Mouse (Mus musculus) midbrain, embryonic 11.5 days (tissue): ENCODE measurements around the gene Cdkn1a. TPM values are rescaled to one million over a fixed set of nuclear protein-coding genes. Genes with fewer than 3 reads are reported as not detected.
"Not testable (repeated sequence)": the region's sequence is repeated elsewhere in the genome, so short reads cannot be mapped to it uniquely, and the experiment has no call there.

ENCODE experiments used
- ATAC-seq: fragments of 200-750 bp; cut with Nextera tagmentation; 2 replicates; pipeline ENCODE4 v1.8.0; 2017; ENCODE audit warnings: moderate TSS enrichment, moderate library complexity; ENCODE audit not compliant: low FRiP score
- DNase-seq: peaks from one replicate; pipeline ENCODE4 v3.0.0; 2015; ENCODE audit warnings: low spot score; ENCODE audit errors: missing footprints
- H3K27ac ChIP-seq: fragments of 300-500 bp; sonication (generic); 2 replicates; pipeline ENCODE4 v1.5.1; 2014; ENCODE audit warnings: low read depth, low read length
- H3K27me3 ChIP-seq: fragments of 300-500 bp; sonication (generic); 2 replicates; pipeline ENCODE4 v1.6.1; 2014; ENCODE audit warnings: mild to moderate bottlenecking, low read length, moderate library complexity, mixed read lengths; ENCODE audit not compliant: control insufficient read depth, insufficient read depth
- H3K36me3 ChIP-seq: fragments of 300-500 bp; sonication (generic); 2 replicates; pipeline ENCODE4 v1.6.1; 2014; ENCODE audit warnings: mild to moderate bottlenecking, low read length, moderate library complexity, mixed read lengths; ENCODE audit not compliant: control insufficient read depth, insufficient read depth
- H3K4me1 ChIP-seq: fragments of 300-500 bp; sonication (generic); 2 replicates; pipeline ENCODE4 v1.6.1; 2014; ENCODE audit warnings: low read length; ENCODE audit not compliant: control insufficient read depth, insufficient read depth
- H3K4me2 ChIP-seq: fragments of 300-500 bp; sonication (generic); 2 replicates; pipeline ENCODE4 v1.6.1; 2014; ENCODE audit warnings: mild to moderate bottlenecking, moderate library complexity
- H3K4me3 ChIP-seq: fragments of 300-500 bp; sonication (generic); 2 replicates; pipeline ENCODE4 v1.5.1; 2014; ENCODE audit warnings: low read depth, low read length
- H3K9ac ChIP-seq: fragments of 300-500 bp; sonication (generic); 2 replicates; pipeline ENCODE4 v1.6.1; 2014; ENCODE audit warnings: low read length
- H3K9me3 ChIP-seq: fragments of 300-500 bp; sonication (generic); 2 replicates; pipeline ENCODE4 v1.6.1; 2016; ENCODE audit warnings: low read length; ENCODE audit not compliant: control insufficient read depth
- WGBS: fragments of 180-500 bp; shearing (Covaris S2); extraction: QIAGEN DNeasy Blood & Tissue Kit; methylation state at CpG from one replicate; pipeline ENCODE4 v1.1.7; 2014; 5-methylcytosine and 5-hydroxymethylcytosine counted together
- polyA plus RNA-seq: library from polyadenylated mRNA; unstranded; fragments of >200 nt; fragmentation: Nextera tagmentation; extraction: Ambion mirVana; gene quantifications from 2 replicates; pipeline ENCODE4 v1.2.1, GENCODE M21; 2014

Gene Cdkn1a
- polyA plus RNA-seq, result 16.1 and 17.4 TPM in 2 replicates

GRCm38 (mm10) chr17:29090776-29091175 lies at the start of gene Cdkn1a:
Gene Cdkn1a (plus strand): TSS chr17:29090976.
- ATAC-seq (no peak), DNase-seq (peak; percentile 69)
- WGBS, result 83% methylated on average over 3 of the region's 3 CpGs
- Histone ChIP-seq H3K36me3 (no peaks in the 10 kb centered on the region), H3K27ac (no peak within 1 kb of the TSS), H3K4me3 (no peak within 1 kb of the TSS), H3K27me3 (peaks cover 25% of the 10 kb centered on the region), H3K4me2 (no peak within 1 kb of the TSS), H3K9ac (no peak within 1 kb of the TSS), H3K4me1 (peaks cover 15% of the 10 kb centered on the region), H3K9me3 (no peaks in the 10 kb centered on the region)

DNA sequence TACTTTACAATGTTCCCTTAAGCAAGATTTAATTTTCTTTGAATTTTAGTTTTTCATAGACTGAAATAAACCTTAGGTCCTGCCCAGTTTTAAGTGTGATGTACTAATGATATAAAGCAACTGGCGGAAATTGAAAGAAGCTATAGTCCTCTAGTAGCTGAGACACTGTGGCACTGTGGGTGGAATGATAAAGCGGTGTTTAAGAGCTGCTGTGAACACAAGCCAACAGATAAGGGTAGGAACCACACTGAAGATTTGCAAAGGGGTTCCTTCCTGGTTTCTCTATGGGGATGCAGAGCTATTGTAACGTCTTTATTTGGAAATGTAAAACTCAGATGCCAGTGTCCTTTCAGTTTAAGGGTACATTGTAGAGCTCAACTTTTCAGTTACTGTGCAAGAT lies 49.1 kb upstream of the Cdkn1a start:
- H3K4me2 ChIP-seq, H3K27ac ChIP-seq: not testable (repeated sequence)
- 85% methylated on average over 3 of the region's 3 CpGs for WGBS

GRCm38 (mm10) chr17:29042569-29042968 lies 48.2 kb upstream of the Cdkn1a start:
- H3K27me3 ChIP-seq, result no peaks in the 10 kb centered on the region
- no peak for DNase-seq
- peaks cover 43% of the 10 kb centered on the region for H3K36me3 ChIP-seq
- H3K4me3 ChIP-seq, result no peak overlapping the region
- H3K27ac ChIP-seq, result no peak overlapping the region
- no peak overlapping the region for H3K9ac ChIP-seq
- no peaks in the 10 kb centered on the region for H3K9me3 ChIP-seq
- H3K4me2 ChIP-seq, result no peak overlapping the region
- ATAC-seq, result no peak
- H3K4me1 ChIP-seq, result peaks cover 1% of the 10 kb centered on the region; the same call in 1 of the 2 replicates

More for the DNA sequence above, 49.1 kb upstream of the Cdkn1a start:
- not testable (repeated sequence) for H3K27me3 ChIP-seq, H3K9me3 ChIP-seq, DNase-seq, ATAC-seq, H3K4me3 ChIP-seq, H3K4me1 ChIP-seq, H3K9ac ChIP-seq
- H3K36me3 ChIP-seq, result peaks cover 50% of the 10 kb centered on the region

GRCm38 (mm10) chr17:29043583-29043982 lies 47.2 kb upstream of the Cdkn1a start:
- Histone ChIP-seq H3K27me3 (no peaks in the 10 kb centered on the region), H3K4me2 (no peak overlapping the region), H3K4me1 (no peaks in the 10 kb centered on the region), H3K9me3 (no peaks in the 10 kb centered on the region), H3K27ac (no peak overlapping the region), H3K4me3 (no peak overlapping the region), H3K9ac (no peak overlapping the region), H3K36me3 (peaks cover 36% of the 10 kb centered on the region)
- ATAC-seq (no peak), DNase-seq (peak; percentile 88)
- WGBS, result 89% methylated on average over 3 of the region's 3 CpGs

GRCm38 (mm10) chr17:29044146-29044924 lies 46.4 kb upstream of the Cdkn1a start:
- no peaks in the 10 kb centered on the region for H3K4me1 ChIP-seq
- 87% methylated on average over 6 of the region's 6 CpGs for WGBS
- ATAC-seq, result no peak
- no peaks in the 10 kb centered on the region for H3K27me3 ChIP-seq
- no peak for DNase-seq
- H3K36me3 ChIP-seq, result peaks cover 31% of the 10 kb centered on the region
- H3K9me3 ChIP-seq, result no peaks in the 10 kb centered on the region
- no peak overlapping the region for H3K4me3 ChIP-seq
- H3K4me2 ChIP-seq, result no peak overlapping the region
- no peak overlapping the region for H3K27ac ChIP-seq
- no peak overlapping the region for H3K9ac ChIP-seq

DNA sequence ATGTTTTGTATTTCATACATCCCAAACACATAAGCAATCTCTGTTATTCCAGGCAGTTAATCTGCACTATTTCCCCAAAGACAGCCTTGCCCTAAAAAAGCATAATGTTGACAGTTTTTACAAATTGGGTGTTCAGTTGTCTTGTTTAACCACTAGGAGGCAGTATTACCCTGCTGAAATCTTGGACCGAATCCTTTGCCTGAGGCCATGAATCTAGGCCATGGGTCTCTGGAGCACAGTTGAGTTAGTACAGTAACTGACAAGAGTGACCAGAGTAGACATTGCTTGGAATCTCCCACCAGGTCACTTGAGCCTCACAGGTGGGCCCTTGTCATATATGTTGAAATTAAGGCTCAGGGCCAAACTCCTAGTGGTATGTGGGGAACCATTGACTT lies 45.9 kb upstream of the Cdkn1a start:
- peak; percentile 96 for DNase-seq
- H3K4me3 ChIP-seq, result no peak overlapping the region
- no peaks in the 10 kb centered on the region for H3K4me1 ChIP-seq
- H3K4me2 ChIP-seq, result no peak overlapping the region
- ATAC-seq, result no peak
- WGBS, result 82% methylated on average over 1 of the region's 1 CpGs
- no peaks in the 10 kb centered on the region for H3K9me3 ChIP-seq
- H3K9ac ChIP-seq, result no peak overlapping the region
- no peak overlapping the region for H3K27ac ChIP-seq
- H3K36me3 ChIP-seq, result peaks cover 26% of the 10 kb centered on the region
- no peaks in the 10 kb centered on the region for H3K27me3 ChIP-seq

- Histone ChIP-seq H3K27ac (no peak overlapping the region), H3K27me3 (no peaks in the 10 kb centered on the region), H3K36me3 (peaks cover 20% of the 10 kb centered on the region), H3K9ac (no peak overlapping the region), H3K4me1 (no peaks in the 10 kb centered on the region), H3K4me3 (no peak overlapping the region), H3K4me2 (no peak overlapping the region), H3K9me3 (no peaks in the 10 kb centered on the region)
- no peak for DNase-seq
- ATAC-seq, result peak; percentile 14; the same call in 1 of the 2 replicates
- 85% methylated on average over 12 of the region's 12 CpGs for WGBS
These were observed 44.8 kb upstream of the Cdkn1a start for GRCm38 (mm10) chr17:29045741-29046530.

- H3K9ac ChIP-seq, result no peak overlapping the region
- H3K27me3 ChIP-seq, result no peaks in the 10 kb centered on the region
- WGBS, result 91% methylated on average over 3 of the region's 3 CpGs
- DNase-seq (no peak), ATAC-seq (no peak)
- H3K27ac ChIP-seq, result no peak overlapping the region
- peaks cover 20% of the 10 kb centered on the region for H3K36me3 ChIP-seq
- H3K4me2 ChIP-seq, result no peak overlapping the region
- H3K4me3 ChIP-seq, result no peak overlapping the region
- no peaks in the 10 kb centered on the region for H3K9me3 ChIP-seq
- H3K4me1 ChIP-seq, result no peaks in the 10 kb centered on the region
These were observed 43.9 kb upstream of the Cdkn1a start for GRCm38 (mm10) chr17:29046863-29047262.
